Mouse (Mus musculus): Measurements from ENCODE around the gene Cacnb1. TPM values are rescaled to one million over a fixed set of nuclear protein-coding genes. Genes with fewer than 3 reads are reported as not detected.

Cacnb1 gene
- polyA plus RNA-seq, 1 experiment = 8.9 TPM

- TF ChIP-seq POLR2A (IDR thresholded peaks at IDR 0.05; ENCODE audit: low read depth, low read length) (no peak), CTCF (IDR thresholded peaks at IDR 0.05; ENCODE audit: extremely low read depth, insufficient read depth, insufficient read length, insufficient replicate concordance) (no peak)
- Histone ChIP-seq H3K4me1 (ENCODE audit: control insufficient read depth, insufficient read depth, insufficient read length) (no peaks in the 10 kb centered on the region), H3K4me3 (ENCODE audit: extremely low read depth, insufficient read depth, insufficient read length) (no peak overlapping the region), H3K36me3 (ENCODE audit: control insufficient read depth, insufficient read depth, low read length) (no peaks in the 10 kb centered on the region), H3K27me3 (ENCODE audit: control insufficient read depth, insufficient read depth, low read length) (no peaks in the 10 kb centered on the region), H3K27ac (ENCODE audit: insufficient read depth, low read length) (no peak overlapping the region)
- no peak for DNase-seq (ENCODE audit: low read depth in 1 of 2, low spot score in 2 of 2)
- 88% methylated on average over 13 of the region's 13 CpGs for WGBS
Measured at GRCm38 (mm10) chr11:97978392-97978791, 44.4 kb downstream of the Cacnb1 start.

DNA sequence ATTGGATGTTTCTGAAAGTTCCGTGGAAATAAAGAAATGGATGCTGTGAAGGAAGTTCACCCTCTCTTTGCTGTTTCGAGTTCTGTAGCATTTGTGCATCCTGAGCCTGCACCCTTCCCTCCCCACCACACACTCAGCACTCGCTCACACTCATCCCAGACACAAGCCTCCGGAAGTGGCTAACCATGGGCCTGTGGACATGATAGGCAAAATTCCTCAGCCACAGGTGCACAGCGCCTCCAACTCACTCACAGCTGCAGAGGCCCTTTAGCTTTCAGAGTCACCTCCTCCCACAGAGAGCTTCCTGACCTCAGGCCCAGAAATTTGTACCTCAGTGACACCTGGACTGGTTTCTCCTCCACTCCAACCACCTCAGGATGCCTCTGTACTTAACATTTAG, 45.0 kb downstream of the Cacnb1 start:
- no peaks in the 10 kb centered on the region for H3K4me1 ChIP-seq (ENCODE audit: control insufficient read depth, insufficient read depth, insufficient read length)
- WGBS = 61% methylated on average over 5 of the region's 5 CpGs
- no peak overlapping the region for H3K4me3 ChIP-seq (ENCODE audit: extremely low read depth, insufficient read depth, insufficient read length)

GRCm38 (mm10) chr11:97974746-97975145, 48.1 kb downstream of the Cacnb1 start:
- no peaks in the 10 kb centered on the region for H3K4me1 ChIP-seq (ENCODE audit: control insufficient read depth, insufficient read depth, insufficient read length)
- H3K36me3 ChIP-seq (ENCODE audit: control insufficient read depth, insufficient read depth, low read length) = no peaks in the 10 kb centered on the region
- no peak overlapping the region for H3K4me3 ChIP-seq (ENCODE audit: extremely low read depth, insufficient read depth, insufficient read length)
- no peaks in the 10 kb centered on the region for H3K27me3 ChIP-seq (ENCODE audit: control insufficient read depth, insufficient read depth, low read length)
- TF ChIP-seq POLR2A (IDR thresholded peaks at IDR 0.05; ENCODE audit: low read depth, low read length) (no peak), CTCF (IDR thresholded peaks at IDR 0.05; ENCODE audit: extremely low read depth, insufficient read depth, insufficient read length, insufficient replicate concordance) (no peak)
- H3K27ac ChIP-seq (ENCODE audit: insufficient read depth, low read length) = no peak overlapping the region
- DNase-seq (ENCODE audit: low read depth in 1 of 2, low spot score in 2 of 2) = no peak
- 87% methylated on average over 5 of the region's 5 CpGs for WGBS

More for the DNA sequence above, 45.0 kb downstream of the Cacnb1 start:
- TF ChIP-seq POLR2A (IDR thresholded peaks at IDR 0.05; ENCODE audit: low read depth, low read length) = no peak
- no peak for TF ChIP-seq CTCF (IDR thresholded peaks at IDR 0.05; ENCODE audit: extremely low read depth, insufficient read depth, insufficient read length, insufficient replicate concordance)
- no peaks in the 10 kb centered on the region for H3K36me3 ChIP-seq (ENCODE audit: control insufficient read depth, insufficient read depth, low read length)
- no peaks in the 10 kb centered on the region for H3K27me3 ChIP-seq (ENCODE audit: control insufficient read depth, insufficient read depth, low read length)
- no peak for DNase-seq (ENCODE audit: low read depth in 1 of 2, low spot score in 2 of 2)
- H3K27ac ChIP-seq (ENCODE audit: insufficient read depth, low read length) = no peak overlapping the region

DNA sequence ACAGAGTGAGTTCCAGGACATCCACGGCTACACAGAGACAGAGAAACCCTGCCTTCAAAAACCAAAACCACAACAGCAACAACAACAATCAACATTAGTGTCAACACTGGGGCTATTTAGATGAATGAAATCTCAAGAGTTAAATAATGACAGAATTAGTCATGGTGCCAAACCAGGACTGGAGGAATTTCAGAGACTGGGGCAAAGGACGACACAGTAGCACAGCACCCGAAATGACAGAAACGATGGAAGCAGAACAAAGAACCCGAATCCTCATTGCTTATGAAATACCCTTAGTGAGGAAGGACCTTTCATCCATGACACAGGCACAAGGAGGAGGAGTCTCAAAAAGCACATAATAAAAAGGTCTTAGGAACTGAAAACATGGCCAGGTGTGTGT, 48.7 kb downstream of the Cacnb1 start:
- Histone ChIP-seq H3K4me1 (ENCODE audit: control insufficient read depth, insufficient read depth, insufficient read length) (no peaks in the 10 kb centered on the region), H3K27me3 (ENCODE audit: control insufficient read depth, insufficient read depth, low read length) (no peaks in the 10 kb centered on the region), H3K4me3 (ENCODE audit: extremely low read depth, insufficient read depth, insufficient read length) (no peak overlapping the region), H3K36me3 (ENCODE audit: control insufficient read depth, insufficient read depth, low read length) (no peaks in the 10 kb centered on the region), H3K27ac (ENCODE audit: insufficient read depth, low read length) (no peak overlapping the region)
- 91% methylated on average over 5 of the region's 5 CpGs for WGBS
- no peak for TF ChIP-seq POLR2A (IDR thresholded peaks at IDR 0.05; ENCODE audit: low read depth, low read length)
- TF ChIP-seq CTCF (IDR thresholded peaks at IDR 0.05; ENCODE audit: extremely low read depth, insufficient read depth, insufficient read length, insufficient replicate concordance) = no peak
- no peak for DNase-seq (ENCODE audit: low read depth in 1 of 2, low spot score in 2 of 2)

GRCm38 (mm10) chr11:97972434-97972833, 50.4 kb downstream of the Cacnb1 start:
- no peaks in the 10 kb centered on the region for H3K4me1 ChIP-seq (ENCODE audit: control insufficient read depth, insufficient read depth, insufficient read length)
- DNase-seq (ENCODE audit: low read depth in 1 of 2, low spot score in 2 of 2) = no peak
- TF ChIP-seq CTCF (IDR thresholded peaks at IDR 0.05; ENCODE audit: extremely low read depth, insufficient read depth, insufficient read length, insufficient replicate concordance) (no peak), POLR2A (IDR thresholded peaks at IDR 0.05; ENCODE audit: low read depth, low read length) (no peak)
- no peak overlapping the region for H3K4me3 ChIP-seq (ENCODE audit: extremely low read depth, insufficient read depth, insufficient read length)
- no peaks in the 10 kb centered on the region for H3K27me3 ChIP-seq (ENCODE audit: control insufficient read depth, insufficient read depth, low read length)
- whole genome bisulfite sequencing = 83% methylated on average over 2 of the region's 2 CpGs
- H3K36me3 ChIP-seq (ENCODE audit: control insufficient read depth, insufficient read depth, low read length) = no peaks in the 10 kb centered on the region
- H3K27ac ChIP-seq (ENCODE audit: insufficient read depth, low read length) = no peak overlapping the region

DNA sequence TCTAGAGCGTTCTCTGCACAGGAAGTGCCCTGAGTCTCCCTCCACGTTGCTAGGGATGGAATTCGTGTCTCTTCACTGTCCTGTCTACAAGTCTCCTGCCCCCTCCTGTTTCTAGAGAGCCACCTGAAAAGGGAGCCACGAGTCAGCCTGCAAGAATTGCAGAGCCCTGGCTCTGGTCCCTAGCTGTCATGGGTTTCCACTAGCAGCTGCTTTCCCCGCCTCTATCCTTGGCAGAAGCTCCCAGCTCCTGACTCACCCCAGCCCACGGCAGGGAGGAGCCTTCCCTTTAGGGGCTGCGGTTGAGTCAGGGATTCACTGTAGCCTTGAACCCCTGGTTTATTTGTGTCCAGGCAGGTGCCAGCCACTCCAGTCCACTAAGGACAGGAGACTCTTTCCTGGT, 51.6 kb downstream of the Cacnb1 start:
- no peaks in the 10 kb centered on the region for H3K4me1 ChIP-seq (ENCODE audit: control insufficient read depth, insufficient read depth, insufficient read length)
- H3K27me3 ChIP-seq (ENCODE audit: control insufficient read depth, insufficient read depth, low read length) = no peaks in the 10 kb centered on the region
- no peak for TF ChIP-seq POLR2A (IDR thresholded peaks at IDR 0.05; ENCODE audit: low read depth, low read length)
- no peak for TF ChIP-seq CTCF (IDR thresholded peaks at IDR 0.05; ENCODE audit: extremely low read depth, insufficient read depth, insufficient read length, insufficient replicate concordance)
- H3K27ac ChIP-seq (ENCODE audit: insufficient read depth, low read length) = no peak overlapping the region
- 39% methylated on average over 7 of the region's 7 CpGs for WGBS
- H3K4me3 ChIP-seq (ENCODE audit: extremely low read depth, insufficient read depth, insufficient read length) = no peak overlapping the region
- no peak for DNase-seq (ENCODE audit: low read depth in 1 of 2, low spot score in 2 of 2)
- no peaks in the 10 kb centered on the region for H3K36me3 ChIP-seq (ENCODE audit: control insufficient read depth, insufficient read depth, low read length)

- no peak for TF ChIP-seq POLR2A (IDR thresholded peaks at IDR 0.05; ENCODE audit: low read depth, low read length)
- TF ChIP-seq CTCF (IDR thresholded peaks at IDR 0.05; ENCODE audit: extremely low read depth, insufficient read depth, insufficient read length, insufficient replicate concordance) = no peak
- H3K4me1 ChIP-seq (ENCODE audit: control insufficient read depth, insufficient read depth, insufficient read length) = no peaks in the 10 kb centered on the region
- no peak overlapping the region for H3K27ac ChIP-seq (ENCODE audit: insufficient read depth, low read length)
- H3K27me3 ChIP-seq (ENCODE audit: control insufficient read depth, insufficient read depth, low read length) = no peaks in the 10 kb centered on the region
- no peak for DNase-seq (ENCODE audit: low read depth in 1 of 2, low spot score in 2 of 2)
- H3K4me3 ChIP-seq (ENCODE audit: extremely low read depth, insufficient read depth, insufficient read length) = no peak overlapping the region
- WGBS = 89% methylated on average over 7 of the region's 7 CpGs
- H3K36me3 ChIP-seq (ENCODE audit: control insufficient read depth, insufficient read depth, low read length) = no peaks in the 10 kb centered on the region
Measured at GRCm38 (mm10) chr11:97970771-97971170, 52.1 kb downstream of the Cacnb1 start.

All from spleen, adult 2 months (tissue).